Mouse (Mus musculus) mouse embryonic stem cell (cell line): Measurements from ENCODE around the gene Gm40460.
"Not testable (repeated sequence)": the region's sequence is repeated elsewhere in the genome, so short reads cannot be mapped to it uniquely, and the experiment has no call there.

Source experiments
- in situ Hi-C, 2 experiments: fragments of 300-500 bp; cut with MboI; formaldehyde crosslinking; loops; 1 replicate in 1 of 2; 3 replicates in 1 of 2; pipeline ENCODE4 v1.14.3; 2019 to 2020; ENCODE audit warnings: low sequenced_read_pairs in 2 of 2, low pct_unique_long_range_greater_than_20kb in 1 of 2, mixed read lengths in 1 of 2; ENCODE audit not compliant: unreplicated experiment in 1 of 2

Gene Gm40460

DNA sequence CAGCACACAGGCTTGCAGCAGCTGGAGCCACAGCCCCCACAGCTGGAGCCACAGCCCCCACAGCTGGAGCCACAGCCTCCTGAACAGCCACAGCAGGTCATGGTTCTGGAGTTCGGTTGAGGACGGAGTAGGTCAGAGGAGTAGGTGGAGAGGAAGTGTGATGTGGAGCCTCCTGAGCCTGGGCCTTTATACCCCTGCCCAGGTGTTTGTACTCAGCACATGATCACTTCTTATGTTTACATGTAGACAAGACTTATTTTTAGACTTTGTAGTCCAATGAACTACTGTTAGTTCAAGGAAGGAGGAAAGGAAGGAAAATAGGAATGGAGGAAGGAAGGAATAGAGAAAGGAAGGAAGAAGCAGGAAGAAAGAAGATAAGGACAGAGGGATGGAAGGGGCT is at the start of gene Gm40460:
TSS of gene Gm40460 (minus strand) at position 101 of the 400 bp plus-strand sequence.
- in situ Hi-C loops = loop anchor here in 1 of 2 experiments (10.0 kb wide), 1 partner anchor 96 kb away; the partner anchor contains the start of gene Gm45337

DNA sequence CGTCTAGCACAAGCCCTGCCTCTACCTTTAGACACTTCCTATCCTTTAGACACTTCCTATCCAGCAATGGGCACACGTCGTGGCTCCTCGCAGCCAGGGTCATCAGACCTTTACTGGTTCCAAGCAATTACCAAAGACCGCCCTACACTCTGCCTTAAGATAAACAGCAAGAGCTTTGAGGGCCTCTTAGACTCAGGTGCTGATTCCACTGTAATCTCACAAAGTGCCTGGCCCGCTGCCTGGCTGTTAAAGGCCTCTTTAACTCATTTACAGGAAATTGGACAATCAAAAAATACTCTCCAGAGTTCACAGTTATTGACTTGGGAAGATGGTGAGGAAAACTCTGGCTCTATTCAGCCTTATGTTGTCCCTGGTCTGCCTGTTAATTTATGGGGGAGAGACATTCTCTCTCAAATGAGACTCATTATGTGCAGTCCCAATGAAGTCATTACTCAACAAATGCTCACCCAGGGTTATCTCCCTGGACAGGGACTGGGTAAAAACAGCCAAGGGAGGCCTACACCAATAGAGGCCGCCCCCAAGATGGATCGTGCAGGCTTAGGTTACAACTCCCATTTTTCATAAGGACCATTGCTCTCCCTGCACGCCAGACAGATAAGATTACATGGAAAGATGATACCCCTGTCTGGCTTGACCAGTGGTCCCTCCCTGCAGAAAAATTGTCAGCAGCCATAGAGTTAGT is 45.2 kb upstream of the Gm40460 start:
- in situ Hi-C loops = not testable (repeated sequence)

DNA sequence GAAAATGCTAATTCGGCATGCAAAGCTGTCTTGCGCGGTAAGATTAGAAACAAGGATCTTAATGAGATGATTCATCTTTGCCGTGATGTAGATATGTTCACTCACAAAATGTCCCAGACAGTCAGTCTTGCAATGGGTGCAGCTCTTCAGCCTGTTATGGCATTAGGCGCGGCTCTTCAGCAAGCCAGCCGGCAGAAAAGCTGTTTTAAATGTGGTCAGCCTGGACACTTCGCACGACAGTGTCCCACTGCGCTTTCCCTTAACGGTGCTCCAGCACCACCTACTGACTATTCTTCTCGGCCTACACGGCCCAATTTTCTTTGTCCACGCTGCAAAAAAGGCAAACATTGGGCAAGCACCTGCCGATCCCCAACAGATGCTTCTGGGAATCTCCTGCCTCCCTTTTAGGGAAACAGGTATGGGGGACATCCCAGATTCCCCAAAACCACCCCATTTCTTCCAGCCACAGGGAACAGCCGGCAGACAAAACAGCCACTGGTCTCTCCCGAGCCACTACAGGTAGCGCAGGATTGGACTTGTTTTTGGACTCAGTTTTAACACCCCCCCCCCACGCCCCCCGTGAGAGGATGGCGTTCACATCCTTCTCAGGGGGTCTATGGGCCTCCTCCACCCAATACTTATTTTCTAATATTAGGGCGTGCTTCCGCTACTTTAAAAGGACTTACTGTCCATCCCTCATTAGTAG is 44.4 kb upstream of the Gm40460 start:
- in situ Hi-C loops = no loop called here

DNA sequence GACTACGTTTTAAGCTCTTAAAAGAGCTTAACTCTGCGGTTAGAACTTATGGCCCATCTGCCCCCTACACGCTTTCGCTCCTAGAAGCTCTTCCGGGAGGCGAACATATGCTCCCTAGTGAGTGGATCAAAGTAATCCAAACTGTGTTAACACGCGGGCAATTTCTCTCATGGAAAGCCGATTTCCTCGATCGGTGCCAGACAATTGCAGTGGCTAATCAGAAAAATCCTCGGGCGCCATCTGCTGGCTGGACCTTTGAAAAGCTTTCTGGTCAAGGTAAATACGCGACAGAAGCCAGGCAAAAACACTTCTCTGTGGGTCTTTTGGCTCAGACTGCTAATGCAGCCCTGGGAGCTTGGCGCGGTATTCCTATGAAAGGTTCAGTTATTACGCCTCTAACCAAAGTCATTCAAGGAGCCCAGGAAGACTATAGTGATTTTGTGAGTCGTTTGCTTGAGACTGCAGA is 43.8 kb upstream of the Gm40460 start:
- in situ Hi-C loops = no loop called here

DNA sequence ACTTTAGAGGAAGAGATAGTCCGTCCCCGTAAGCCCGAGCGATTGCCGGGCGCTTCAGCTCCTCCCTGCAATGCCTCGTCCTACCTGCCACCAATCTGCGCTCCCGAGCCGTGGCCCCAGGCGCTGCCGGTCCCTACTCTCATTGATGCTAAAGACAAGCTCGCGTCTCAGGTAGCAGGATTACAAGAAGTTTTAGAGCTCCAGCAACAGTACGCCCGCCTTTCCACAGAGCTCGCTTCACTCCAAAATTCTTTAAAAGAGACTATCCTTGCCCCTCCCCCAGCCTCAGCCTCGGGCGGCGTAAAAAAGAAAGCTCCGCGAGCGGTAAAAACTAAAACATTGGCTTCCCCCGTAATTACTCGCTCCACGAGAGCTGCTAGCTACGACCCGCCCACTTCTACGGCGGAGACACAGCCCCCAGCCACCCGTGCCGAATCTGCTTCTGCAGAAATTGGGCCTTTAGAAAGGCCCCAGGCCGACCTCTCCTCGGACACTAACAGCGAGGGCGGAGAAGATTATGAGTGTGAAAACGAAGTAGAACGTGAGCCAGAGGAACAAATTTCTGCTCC is 43.2 kb upstream of the Gm40460 start:
- in situ Hi-C loops = no loop called here

DNA sequence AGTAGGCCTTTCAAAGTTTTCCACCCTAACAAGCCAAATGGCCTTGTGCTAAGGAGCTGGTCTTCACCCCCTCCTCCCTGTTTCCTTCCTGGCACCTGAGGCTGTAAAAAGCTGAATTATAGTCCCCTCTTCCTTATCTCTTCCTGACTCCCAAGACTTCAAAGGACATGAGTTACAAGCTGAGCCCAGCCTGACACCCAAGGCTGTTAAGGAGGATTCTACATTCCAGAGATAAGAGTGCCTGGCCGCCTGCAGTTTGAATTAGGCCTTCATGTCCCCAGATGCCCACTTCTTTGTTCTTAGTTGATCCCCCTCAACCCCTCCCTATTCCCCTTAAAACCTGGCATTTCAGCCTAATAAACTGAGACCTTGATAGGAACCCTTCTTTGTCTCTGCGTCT is 42.0 kb upstream of the Gm40460 start:
- in situ Hi-C loops = not testable (repeated sequence)

DNA sequence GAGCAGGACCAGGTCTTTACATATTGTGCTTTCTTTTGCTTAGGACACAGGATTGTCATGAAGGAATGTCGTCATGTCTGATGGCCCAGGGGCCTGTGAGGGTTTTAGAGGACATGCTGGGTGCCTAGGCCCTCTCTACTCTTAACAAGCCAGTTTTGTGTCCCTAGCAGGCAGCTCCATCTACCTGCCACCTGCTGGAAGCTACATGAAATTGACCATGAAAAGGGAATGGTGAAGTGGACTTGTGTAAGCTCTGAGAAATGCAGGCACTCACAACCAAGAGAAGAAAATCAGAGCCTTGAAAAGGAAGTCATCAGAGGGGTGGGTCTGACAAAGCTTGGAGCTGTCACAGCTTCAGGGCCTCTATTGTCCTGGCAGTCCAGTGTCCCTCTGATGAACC is 38.4 kb upstream of the Gm40460 start:
- in situ Hi-C loops = not testable (repeated sequence)

DNA sequence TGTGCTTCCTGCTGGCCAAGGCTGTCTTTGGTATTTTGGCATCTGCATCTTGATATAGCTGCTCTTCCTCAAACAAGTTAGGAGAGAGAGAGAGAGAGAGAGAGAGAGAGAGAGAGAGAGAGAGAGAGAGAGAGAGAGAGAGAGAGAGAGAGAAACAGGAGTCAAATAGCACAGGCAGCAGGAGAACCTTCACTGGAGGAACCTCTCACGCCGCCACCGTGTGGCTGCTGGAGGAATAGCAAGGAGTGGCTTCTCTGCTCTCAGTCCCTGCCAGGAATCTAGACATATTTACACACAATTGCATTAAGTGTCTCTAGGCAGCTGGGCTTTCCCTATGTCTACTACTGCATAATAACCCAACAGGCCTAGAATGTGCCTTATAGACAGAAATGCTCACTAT is 37.3 kb upstream of the Gm40460 start:
- in situ Hi-C loops = not testable (repeated sequence)

DNA sequence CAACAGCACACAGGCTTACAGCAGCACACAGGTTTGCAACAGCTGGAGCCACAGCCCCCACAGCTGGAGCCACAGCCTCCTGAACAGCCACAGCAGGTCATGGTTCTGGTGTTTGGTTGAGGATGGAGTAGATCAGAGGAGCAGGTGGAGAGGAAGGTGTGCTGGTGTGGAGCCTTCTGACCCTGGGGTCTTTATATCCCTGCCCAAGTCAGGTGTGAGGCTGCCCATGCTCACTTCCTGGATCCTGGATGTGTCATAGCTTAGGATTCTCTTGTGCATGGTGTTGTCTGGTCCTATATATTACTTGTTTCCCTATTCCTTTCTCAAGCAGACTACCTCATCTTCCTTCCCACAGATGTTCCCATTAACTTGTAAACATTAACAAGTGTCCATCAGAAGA is 33.4 kb upstream of the Gm40460 start, which contains the start of gene Gm4559:
TSS of gene Gm4559 (minus strand) at position 101 of the 400 bp plus-strand sequence.
- in situ Hi-C loops = not testable (repeated sequence)

DNA sequence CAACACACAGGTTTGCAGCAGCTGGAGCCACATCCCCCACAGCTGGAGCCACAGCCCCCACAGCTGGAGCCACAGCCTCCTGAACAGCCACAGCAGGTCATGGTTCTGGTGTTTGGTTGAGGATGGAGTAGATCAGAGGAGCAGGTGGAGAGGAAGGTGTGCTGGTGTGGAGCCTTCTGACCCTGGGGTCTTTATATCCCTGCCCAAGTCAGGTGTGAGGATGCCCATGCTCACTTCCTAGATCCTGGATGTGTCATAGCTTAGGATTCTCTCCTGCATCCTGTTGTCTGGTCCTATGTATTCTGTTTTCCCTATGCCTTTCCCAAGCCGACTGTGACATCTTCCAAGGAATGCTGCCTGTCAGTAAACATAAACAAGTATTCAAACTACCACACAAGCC is 17.4 kb upstream of the Gm40460 start, which contains the start of gene Gm2431:
TSS of gene Gm2431 (minus strand) at position 101 of the 400 bp plus-strand sequence.
- in situ Hi-C loops = not testable (repeated sequence)

DNA sequence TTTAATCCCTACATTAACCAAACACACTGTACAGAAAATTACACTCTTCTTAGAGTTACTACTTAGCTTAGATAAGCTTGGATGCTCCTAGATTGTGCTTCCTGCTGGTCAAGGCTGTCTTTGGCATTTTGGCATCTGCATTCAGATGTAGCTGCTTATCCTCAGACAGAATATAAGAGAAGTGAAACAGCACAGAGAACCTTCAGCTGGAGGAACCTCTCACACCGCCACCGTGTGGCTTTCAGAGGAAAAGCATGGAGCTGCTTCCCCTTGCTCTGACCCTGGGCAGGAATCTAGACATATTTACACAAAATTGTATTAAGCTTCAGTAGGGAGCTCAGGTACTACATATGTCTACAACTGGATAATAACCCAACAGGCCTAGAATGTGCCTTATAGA is 14.6 kb upstream of the Gm40460 start:
- in situ Hi-C loops = no loop called here

DNA sequence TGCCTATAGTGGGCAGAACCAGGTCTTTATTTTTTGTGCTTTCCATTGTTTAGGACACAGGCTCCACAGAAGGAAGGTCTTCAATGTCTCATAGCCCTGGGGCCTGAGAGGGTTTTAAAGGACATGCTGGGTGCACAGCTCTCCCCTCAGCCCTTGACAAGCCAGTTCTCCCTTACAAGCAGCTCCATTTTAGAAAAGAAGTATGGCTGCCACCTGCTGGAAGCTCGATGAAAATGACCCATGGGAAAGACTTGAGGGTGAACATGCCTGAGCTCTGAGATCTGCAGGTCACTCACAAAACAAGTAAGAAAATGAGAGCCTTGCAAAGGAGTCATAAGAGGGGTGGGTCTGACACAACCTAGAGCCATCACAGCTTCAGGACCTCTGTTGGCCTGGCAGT is 8.9 kb upstream of the Gm40460 start:
- in situ Hi-C loops = loop anchor here (5.0 to 10.0 kb wide), 2 partner anchors 103 to 105 kb away; partner anchors contain the start of gene Gm45337 (in 1 of the 2)

DNA sequence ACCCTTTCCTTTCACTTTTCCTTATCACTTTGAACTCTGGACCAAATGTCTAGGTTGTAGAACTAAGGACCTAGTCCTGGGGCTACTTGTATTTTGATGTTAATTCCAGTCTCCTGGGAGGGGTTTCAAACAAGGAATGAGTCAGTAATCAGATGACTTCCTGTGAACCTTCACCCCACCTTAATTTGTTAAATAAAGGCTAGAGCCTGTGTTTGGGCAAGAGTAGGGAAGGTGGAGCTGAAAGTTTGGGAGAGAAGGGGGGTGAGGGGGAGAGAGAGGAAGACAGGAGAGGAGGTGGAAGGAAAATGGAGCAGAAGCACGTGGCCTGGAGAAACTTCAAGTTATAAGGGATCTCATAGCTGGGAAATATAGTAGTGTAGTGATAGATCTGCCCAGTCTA is 9.3 kb downstream of the Gm40460 start:
- in situ Hi-C loops = no loop called here

DNA sequence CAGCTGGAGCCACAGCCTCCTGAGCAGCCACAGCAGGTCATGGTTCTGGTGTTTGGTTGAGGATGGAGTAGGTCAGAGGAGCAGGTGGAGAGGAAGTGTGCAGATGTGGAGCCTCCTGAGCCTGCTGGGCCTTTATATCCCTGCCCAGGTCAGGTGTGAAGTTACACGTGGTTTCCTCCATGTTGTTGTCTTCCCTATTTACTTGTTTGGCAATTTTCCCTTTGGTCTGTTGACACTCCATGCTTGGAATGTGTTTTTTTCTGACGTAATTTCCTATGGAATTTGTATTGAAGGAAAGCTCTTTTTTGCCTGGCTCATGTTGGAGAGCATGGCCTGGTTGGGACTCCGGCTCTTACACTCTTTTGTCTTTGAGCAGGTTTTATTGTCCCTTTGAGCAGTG is 11.0 kb downstream of the Gm40460 start, which contains the start of gene Krtap5-5:
TSS of gene Krtap5-5 (minus strand) at position 101 of the 400 bp plus-strand sequence.
- in situ Hi-C loops = not testable (repeated sequence)

DNA sequence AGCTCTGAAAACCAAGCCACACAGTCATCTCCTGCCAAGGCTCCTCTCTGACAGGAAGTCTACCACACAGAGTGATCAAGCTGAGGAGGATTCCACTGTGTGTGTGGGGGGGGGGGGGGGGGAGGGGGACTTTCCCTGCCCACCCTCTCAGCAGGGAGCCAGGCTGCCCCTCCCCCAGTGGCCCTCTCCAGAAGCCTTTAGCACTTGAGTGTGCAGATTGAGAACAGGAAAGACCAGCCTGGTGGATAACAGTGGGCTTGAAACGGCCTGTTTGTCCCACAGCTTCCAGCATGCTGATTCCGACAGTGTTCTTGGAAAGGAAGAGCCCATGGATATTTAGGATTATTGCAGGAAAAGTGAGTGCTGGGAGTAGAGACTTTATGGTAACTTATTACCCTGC is 16.4 kb downstream of the Gm40460 start:
- in situ Hi-C loops = loop anchor here in 1 of 2 experiments (25.0 kb wide), 1 partner anchor 1013 kb away; no protein-coding TSS in a partner anchor

DNA sequence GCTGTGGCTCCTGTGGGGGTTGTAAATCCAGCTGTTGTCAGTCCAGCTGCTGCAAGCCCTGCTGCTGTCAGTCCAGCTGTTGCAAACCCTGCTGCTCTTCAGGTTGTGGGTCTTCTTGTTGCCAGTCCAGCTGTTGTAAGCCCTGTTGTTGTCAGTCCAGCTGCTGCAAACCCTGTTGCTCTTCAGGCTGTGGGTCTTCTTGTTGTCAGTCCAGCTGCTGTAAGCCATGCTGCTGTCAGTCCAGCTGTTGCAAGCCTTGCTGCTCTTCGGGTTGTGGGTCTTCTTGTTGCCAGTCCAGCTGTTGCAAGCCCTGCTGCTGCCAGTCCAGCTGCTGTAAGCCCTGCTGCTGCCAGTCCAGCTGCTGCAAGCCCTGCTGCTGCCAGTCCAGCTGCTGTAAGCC is 28.7 kb downstream of the Gm40460 start:
- in situ Hi-C loops = loop anchor here in 1 of 2 experiments (25.0 kb wide), 1 partner anchor 1025 kb away; no protein-coding TSS in a partner anchor

DNA sequence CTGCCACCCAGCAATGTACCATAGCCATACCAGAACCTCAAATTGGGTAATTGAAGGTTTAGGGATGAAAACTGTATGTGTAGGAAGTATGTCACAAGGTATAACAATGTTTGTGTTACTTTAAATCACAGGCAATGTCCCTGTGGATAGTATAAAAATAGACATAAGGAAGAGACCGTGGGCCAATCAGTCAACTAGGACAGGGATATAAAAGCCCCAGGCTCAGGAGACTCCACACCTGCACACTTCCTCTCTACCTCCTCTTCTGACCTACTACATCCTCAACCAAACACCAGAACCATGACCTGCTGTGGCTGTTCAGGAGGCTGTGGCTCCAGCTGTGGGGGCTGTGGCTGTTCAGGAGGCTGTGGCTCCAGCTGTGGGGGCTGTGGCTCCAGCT is 29.3 kb downstream of the Gm40460 start, which contains the start of gene Gm7579:
TSS of gene Gm7579 (plus strand) at position 301 of the 400 bp plus-strand sequence.
- in situ Hi-C loops = loop anchor here in 1 of 2 experiments (25.0 kb wide), 1 partner anchor 1026 kb away; no protein-coding TSS in a partner anchor

DNA sequence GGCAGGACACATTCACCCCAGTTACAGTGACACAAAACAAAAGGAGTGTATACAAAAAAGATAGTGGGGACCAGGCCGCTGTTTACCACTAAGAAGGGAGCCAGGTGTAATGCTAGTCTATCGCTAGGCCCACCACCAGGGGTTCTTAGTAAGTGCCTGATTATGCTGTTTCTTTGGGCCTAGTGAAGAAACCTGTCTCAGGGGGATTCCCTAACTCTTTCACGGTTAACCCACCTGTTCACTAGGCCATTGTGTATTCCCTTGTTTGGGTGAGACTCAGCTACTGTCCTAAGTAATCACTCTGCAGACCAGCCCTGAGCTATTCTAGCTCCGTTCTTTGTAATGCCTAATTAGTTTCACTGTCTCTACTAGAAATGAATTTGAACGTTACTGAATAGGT is 34.0 kb downstream of the Gm40460 start:
- in situ Hi-C loops = loop anchor here in 1 of 2 experiments (25.0 kb wide), 1 partner anchor 1030 kb away; no protein-coding TSS in a partner anchor

DNA sequence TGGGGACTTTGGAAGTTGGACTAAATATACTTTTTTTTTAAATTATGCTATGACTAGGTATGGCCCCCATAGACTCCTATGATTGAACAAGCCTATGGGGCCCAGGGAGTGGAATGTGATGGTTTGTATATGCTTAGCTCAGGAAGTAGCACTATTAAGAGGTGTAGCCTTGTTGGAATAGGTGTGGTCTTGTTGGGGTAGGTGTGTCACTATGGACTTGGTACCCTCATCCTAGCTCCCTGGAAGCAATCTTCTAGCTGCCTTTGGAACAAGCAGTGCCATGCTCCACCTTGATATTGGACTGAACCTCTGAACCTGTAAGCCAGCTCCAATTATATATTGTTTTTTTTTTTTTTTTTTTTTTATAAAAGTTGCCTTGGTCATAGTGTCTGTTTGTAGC is 35.4 kb downstream of the Gm40460 start:
- in situ Hi-C loops = loop anchor here in 1 of 2 experiments (25.0 kb wide), 1 partner anchor 1032 kb away; no protein-coding TSS in a partner anchor
